Mouse (Mus musculus) heart, postnatal 25 days (tissue): ENCODE data around the gene Phactr4. TPM values are rescaled to one million over a fixed set of nuclear protein-coding genes. Genes with fewer than 3 reads are reported as not detected.

ENCODE experiments used
- DNase-seq: peaks from one replicate; pipeline ENCODE4 v3.0.0; 2022; ENCODE audit warnings: low spot score
- intact Hi-C: fragments of 180-260 bp; cut with DNase I; formaldehyde crosslinking; loops from one replicate; pipeline ENCODE4 v1.15.1; 2025
- total RNA-seq, 2 experiments: library from RNA; stranded (reverse); gene quantifications; 2 replicates each; pipeline ENCODE4 v1.2.3; 2021

Gene Phactr4
- total RNA-seq, 2 experiments from 2014 or later = 23.2 to 23.4 TPM

DNA sequence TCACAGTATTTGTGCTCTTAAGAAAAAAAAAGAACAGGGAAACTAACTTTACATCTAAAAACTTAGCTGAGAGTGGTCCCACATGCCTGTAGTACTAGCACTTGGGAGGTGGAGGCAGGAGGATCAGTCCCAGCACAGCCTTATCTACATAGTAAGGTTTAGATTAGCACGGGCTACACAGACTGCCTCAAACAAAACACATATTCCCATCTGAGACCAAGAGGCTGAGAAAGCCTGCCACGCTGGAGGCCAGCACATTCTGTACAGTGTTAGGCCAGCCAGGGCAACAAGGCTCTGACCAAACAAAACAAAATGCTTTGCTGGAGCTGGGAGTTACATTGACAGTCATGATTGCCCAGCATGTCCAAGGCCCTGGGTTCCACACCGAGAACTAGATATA lies 38.8 kb downstream of the Phactr4 start:
- intact Hi-C loops = no loop called here
- DNase-seq = peak; percentile 20

DNA sequence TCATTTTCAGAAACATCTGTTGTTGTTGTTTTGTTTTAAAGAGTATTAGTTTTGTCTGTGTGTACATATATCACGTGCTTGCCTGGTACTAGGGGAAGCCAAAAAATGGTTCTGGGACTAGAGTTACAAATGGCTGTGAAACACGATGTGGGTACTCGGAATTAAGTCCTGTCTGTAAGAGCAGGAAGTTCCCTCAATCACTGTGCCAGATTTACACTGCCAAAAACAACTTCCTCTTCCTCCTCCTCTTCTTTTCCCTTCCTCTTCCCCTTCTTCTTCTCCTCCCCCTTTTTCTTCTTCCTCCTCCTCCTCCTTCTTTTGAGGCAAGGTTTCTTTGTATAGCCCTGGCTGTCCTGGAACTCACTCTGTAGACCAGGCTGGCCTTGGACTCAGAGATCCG lies 40.0 kb downstream of the Phactr4 start:
- no peak for DNase-seq
- intact Hi-C loops = no loop called here

DNA sequence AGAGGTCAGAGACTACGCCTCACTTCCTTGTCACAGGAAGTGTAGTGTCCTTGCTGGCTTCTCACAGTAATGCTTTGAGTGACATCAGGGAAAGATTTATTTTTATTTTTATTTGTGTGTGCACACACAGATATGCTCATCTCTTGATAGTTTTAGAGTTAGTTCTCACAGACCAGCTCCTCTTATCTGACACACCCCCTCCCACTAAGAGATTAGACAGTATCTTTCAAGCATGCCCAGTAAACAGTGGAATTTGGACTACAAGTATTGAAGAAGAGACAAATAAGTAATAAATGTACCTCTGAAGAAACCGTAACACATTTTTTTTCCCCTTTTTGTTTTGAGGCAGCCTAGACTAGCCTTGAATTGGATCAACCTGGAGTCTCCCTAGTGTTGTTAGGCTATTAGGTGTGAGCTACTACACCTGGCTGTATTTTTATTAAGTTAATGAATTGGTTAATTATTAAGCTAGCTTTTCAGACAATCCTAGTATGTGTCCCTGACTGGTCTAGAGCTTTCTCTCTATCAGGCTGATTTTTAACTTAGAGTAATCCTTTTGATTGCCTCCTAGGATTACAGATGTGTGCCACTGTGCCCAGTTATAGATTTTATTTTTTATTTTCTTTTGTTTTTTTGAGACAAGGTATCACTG lies 41.2 kb downstream of the Phactr4 start:
- no peak for DNase-seq
- intact Hi-C loops = no loop called here

DNA sequence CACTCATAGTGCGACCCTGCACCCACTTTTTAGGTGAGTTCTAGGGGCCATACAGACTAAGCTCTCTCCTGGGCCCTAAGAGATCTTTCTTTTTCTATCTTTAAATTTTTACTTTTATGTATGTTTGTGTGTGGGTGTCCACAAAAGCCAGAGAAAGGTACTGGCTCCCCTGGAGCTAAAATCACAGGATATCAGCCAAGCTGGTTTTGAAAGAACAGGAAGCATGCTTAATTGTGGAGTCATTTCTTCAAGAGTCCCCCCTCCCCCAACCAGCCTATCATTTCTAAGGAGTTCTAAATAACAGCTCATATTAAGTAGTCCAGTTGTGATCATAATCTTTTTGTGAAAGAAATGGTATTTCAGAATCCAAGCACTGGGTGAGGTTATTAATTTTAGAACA lies 48.5 kb downstream of the Phactr4 start:
- no peak for DNase-seq
- intact Hi-C loops = loop anchor here (2.0 kb wide), 1 partner anchor 17 kb away; no protein-coding TSS in a partner anchor

DNA sequence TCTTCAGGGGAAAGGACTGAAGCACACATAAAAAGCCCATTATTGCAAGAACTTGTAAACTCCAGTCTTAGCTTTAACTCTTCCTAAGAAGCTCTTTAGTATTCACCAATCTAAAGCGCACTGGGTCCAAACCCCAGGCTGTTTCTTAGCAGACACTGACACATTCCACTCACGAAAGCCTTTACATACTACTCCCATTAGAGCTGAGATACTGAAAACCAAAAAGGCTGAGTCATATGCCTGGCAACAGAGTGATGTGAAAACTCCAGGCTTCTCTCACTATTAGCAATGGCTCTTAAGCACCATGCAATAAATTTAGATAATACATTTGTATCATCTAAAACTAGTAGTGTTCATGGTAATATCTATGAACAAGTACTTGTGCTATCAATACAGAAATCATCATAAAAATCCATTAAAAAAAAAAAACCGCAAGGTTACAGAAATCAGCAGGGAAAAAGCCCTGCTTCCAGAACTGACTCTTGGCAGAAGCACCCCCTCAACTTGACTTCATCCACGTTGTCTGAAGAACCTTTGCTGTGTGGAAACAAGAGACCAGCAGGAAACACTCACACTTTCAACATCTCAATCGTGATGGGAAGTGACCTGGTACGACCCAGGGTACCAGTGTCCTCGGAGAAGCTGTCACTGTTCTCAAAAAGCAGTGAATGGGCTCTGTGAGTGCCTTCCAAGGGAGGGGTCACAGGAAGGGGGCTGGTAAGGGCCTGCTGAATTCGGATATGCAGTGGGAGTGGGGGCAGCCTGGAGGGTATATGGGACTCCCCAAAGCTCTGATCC lies 52.1 kb downstream of the Phactr4 start:
- DNase-seq = no peak
- intact Hi-C loops = no loop called here

DNA sequence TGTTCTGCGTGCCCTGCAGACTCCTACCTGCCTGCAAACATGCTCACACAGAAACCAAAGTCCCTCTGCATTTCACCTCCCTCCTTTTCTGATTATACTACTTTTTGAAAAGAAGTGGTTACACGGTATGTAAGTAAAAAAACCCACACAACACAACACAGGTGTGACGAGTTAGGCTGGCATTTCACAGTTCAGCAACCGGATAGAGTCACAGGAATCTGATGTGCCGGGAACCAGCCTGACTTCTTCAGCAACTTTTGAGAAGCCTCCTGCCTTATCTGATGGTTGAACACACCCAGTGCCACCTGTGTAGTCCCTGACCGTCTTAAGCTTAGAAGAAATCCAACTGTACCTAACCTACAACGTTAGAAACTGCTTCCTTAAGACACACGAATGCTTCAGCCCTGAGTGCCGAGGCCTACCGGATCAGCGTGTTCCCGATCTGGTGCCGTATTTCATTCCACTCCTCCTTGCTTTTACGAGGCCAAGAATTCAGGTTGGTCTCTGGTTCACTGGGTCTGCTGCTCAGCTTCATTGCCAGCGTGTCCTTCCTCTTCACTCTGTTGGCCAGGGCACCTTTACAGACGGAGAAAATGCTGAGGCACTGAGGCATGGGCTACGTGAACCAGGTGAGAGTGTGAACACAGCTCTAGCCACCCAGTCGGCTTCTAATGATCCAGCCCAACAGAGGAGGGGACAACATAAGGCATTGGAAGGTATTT lies 54.6 kb downstream of the Phactr4 start:
- intact Hi-C loops = no loop called here

DNA sequence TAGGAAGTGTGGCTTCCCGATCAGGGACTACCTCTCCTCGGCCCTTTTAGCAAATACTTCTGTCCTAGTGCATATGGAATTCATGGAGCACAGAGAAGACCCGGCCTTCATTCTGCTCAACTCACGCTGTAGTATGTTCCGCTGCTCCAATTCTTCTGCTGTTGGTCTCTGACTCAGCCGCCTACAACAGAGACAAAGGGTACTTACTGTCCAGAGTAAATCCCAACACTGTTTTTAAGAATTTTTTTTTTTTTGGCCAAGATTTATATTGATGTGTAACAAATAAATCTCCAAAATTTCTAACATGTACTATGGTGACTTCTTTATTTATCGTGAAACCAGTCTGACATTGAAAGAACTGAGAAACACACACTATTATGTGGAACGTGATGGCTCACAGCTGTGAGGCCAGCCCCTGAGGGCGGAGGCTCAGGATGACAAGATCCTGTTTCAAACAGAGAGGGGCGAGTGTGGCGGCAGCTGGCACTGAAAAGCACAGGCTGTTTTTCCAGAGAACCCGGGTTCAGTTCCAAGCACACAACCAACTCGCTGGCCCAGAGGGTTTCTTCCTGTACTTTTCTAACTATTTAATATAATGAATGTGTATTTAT lies 56.7 kb downstream of the Phactr4 start:
- intact Hi-C loops = no loop called here

More for the DNA sequence above, 54.6 kb downstream of the Phactr4 start:
- no peak for DNase-seq

DNA sequence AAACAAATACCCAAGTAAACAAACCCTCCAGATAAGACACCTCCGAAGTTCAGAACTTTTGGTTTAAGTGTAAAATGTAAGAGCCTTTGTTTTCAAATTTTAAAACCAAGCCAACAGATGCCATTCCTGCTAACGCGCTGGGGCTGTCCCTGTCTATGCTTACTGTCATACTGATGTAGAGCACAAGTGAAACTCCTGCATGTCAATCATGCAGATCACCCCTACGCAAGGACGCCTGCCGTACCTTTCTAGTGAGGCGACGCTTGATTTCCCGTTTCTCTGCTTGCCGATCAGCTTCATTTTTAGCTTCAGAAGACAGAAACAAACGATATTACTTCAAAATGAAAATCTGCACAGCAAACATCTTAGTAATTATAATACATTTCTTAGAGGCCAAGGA lies 58.8 kb downstream of the Phactr4 start:
- intact Hi-C loops = no loop called here
- DNase-seq = no peak

More for the DNA sequence above, 56.7 kb downstream of the Phactr4 start:
- no peak for DNase-seq

DNA sequence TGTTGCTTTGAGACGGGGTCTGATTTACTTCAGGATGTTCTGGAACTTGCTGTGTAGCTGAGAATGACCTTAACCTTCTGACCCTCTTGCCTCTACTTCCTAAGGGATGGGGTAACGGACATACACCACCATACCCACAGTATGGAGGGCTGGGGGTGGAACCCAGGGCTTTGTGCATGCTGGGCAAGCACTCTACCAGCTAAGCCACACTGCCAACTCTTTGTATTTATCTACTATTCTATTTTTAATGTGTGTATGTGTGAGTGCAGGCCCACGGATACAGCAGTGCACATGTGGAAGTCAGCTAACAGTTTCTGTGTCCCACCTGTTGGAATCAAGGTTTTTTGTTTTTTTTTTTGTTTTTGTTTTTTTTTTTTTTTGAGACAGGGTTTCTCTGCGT lies 62.8 kb downstream of the Phactr4 start:
- intact Hi-C loops = loop anchor here (5.0 kb wide), 1 partner anchor 148 kb away; no protein-coding TSS in a partner anchor
- no peak for DNase-seq

DNA sequence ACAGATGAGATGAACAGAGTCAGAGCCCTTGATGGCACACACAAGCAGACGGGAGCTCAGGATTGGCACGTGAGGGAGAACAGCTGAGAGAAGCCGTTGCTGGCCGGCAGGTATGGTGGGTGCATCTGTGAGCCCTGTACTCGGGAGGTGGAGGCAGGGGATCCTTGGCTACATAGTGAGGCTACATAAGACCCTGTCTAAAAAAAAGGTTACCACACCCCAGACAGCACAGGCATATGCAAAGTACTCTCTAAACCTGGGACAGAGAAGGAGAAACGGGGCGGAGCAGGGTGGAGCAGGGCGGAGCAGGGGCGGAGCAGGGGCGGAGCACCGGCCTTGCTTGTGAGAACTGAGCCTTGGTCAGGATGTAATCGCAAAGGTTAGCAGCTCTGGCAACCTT lies 66.1 kb downstream of the Phactr4 start:
- DNase-seq = no peak
- intact Hi-C loops = loop anchor here (2.0 to 5.0 kb wide), 2 partner anchors 19 to 151 kb away; no protein-coding TSS in a partner anchor

DNA sequence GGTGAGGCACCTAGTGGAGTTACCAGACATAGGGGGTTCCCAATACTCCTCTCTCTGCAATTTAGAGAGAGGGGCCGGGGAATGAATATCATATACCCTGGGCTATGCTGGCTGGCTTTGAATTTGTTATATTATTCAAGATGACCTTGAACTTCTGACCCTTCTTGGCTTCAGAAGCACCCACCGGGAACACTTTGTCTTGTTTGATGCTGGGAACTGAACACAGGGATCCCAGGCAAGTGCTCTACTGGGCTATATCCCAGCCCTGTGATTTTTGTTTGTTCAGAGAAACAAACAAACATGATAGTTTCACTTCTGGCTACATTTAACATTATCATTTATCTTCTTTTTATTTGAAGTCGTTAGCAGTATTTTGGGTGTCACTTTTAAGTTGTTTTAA lies 66.9 kb downstream of the Phactr4 start:
- intact Hi-C loops = loop anchor here (5.0 kb wide), 1 partner anchor 152 kb away; no protein-coding TSS in a partner anchor

DNA sequence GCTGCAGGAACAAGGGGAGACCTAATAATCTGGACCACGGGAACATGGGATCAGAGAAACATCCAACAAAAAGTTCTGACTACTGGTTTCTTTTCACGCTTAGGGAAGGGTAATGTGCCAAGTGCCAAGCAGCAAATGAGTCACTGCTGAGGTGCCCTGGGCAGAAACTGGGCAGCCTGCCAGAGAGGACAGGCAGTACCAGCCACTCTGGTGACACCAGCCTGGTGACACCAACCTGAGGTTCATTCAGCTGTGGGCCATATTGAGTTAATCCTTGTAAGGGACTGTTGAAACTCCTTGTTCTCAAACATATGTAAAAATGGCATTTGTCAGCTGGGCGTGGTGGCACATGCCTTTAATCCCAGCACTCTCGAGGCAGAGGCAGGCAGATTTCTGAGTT lies 67.7 kb downstream of the Phactr4 start:
- no peak for DNase-seq
- intact Hi-C loops = loop anchor here (5.0 kb wide), 1 partner anchor 58 kb away; no protein-coding TSS in a partner anchor

More for the DNA sequence above, 66.9 kb downstream of the Phactr4 start:
- no peak for DNase-seq

DNA sequence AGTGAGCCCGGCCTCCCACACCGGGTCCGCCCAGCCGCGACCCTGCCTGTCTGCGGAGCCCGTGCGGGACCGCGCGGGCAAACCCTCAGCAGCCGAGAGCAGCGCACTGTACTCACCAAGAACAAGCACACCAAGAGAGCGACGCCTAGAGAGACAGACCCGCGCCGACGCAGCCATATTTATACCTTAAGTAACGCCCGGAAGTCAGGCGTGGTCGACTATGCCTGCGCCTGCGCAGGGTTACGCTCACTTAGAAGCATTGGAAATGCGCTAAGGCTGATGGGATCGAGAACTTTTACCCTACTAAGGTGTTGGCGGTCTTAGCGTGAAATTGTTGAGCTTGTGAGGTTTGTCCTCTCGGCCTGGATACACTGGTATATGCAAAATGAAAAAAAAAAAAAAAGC lies 68.8 kb downstream of the Phactr4 start, which contains the start of gene Rcc1:
TSS of gene Rcc1 (minus strand) at position 125 of the 405 bp plus-strand sequence.
- peak; percentile 87 for DNase-seq
- intact Hi-C loops = loop anchor here (5.0 kb wide), 1 partner anchor 59 kb away; no protein-coding TSS in a partner anchor

DNA sequence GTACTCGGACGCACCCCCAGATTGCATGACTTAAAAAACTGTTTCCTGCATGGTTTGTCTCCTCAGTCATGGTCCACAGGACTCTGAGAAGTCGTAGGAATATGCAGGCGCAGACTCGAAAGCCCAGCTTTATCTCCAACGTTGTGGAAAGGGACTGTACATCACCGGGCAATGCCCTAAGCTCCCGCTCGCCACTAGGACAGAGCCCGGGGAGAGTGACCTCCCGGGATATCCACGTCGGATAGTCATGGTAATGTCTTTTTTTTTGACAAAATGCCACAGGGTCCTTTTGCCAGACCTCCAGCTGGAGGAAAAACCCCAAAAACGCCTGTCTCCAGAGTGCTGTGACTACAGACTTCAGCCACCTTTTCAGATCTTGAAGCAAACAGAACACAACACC lies 69.5 kb downstream of the Phactr4 start:
- no peak for DNase-seq
- intact Hi-C loops = loop anchor here (5.0 kb wide), 1 partner anchor 60 kb away; no protein-coding TSS in a partner anchor

DNA sequence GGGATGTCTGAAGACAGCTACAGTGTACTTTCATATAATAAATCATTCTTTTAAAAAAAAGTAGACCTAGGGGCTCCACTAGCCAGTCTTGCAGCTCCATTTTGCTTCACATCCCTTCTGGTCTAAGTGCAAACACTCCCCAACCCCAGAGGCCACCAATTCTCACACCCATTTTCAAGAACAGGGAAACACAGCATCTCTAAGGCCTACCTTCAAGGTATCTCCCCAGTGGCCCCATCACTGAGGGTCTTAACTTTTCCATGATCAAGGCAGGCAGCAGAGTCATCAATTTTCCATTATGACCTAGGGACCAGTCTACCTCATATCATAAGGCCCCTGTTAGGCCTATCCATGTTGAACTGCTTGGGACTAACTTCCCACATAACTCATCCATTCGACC lies 70.9 kb downstream of the Phactr4 start:
- intact Hi-C loops = loop anchor here (5.0 kb wide), 1 partner anchor 61 kb away; no protein-coding TSS in a partner anchor
- DNase-seq = no peak

DNA sequence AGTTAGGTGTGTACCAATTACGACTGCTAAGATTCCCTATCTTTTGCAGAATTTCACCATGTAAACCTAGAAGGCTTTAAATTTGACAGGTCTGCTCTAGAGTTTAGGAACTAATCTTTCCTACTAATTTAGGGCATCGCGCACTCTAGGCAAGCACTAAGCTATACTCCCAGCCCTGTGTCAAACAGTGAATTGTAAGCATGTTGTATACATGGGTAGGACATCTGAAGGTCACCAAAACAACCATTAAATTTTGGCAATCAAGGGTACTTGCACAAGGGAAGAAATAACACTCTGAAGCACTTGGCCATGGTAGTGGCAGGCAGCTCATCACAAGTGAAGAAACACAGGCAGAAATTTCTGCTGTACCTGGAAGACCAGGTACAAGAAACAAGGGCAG lies 71.4 kb downstream of the Phactr4 start:
- intact Hi-C loops = loop anchor here (5.0 kb wide), 1 partner anchor 61 kb away; no protein-coding TSS in a partner anchor
- no peak for DNase-seq

DNA sequence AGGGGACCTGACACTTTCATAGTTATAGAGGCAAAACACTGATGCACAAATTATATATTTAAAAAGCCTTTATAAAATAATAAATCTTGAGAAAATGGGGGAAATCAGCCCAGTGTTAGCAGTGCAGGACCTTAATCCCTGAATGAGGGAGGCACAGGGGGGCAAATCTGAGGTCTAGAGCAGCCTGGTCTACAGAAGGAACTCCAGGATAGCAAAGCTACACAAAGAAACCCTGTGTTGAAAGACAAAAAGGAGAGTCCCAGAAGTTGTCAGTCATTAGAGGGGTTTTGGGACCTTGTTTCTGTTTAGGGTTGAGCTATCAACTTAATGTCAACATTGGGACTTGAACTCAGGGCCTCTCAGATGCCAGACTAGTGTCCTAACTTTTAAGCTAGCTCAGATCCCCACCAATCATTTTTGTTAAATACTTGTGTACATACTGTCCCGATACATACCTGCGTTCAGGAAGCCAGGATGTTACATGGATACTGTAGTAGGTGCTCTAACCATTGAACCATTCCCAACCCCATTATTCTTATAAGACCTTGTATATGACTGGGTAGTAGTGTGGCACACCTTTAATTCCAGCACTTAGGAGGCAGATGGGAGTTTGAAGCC lies 72.1 kb downstream of the Phactr4 start:
- DNase-seq = no peak
- intact Hi-C loops = loop anchor here (5.0 kb wide), 1 partner anchor 62 kb away; no protein-coding TSS in a partner anchor

DNA sequence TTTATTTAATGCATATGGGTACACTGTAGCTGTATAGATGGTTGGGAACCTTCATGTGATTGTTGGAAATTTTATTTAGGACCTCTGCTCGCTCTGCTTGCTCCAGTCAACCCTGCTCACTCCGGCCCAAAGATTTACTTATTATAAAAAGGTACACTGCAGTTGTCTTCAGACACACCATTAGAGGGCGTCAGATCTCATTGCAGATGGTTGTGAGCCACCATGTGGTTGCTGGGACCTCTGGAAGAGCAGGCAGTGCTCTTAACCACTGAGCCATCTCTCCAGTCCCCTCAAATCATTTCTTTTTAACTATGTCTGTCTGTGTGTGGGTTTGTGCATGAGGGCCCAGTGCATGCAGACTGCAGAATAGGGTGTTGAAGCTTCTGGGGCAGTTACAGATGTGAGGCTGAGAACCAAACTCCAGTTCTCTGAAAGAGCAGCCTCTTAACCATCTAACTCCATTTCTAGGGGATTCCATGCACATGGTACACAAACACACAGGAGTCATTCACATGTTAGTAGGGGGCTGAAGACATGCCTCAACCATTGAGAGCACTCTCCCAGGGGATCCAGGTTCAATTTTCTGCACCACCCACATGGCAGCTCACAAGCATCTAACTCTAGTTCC lies 72.7 kb downstream of the Phactr4 start:
- no peak for DNase-seq
- intact Hi-C loops = loop anchor here (5.0 kb wide), 3 partner anchors 63 to 163 kb away; partner anchors contain the start of genes Sesn2 and Ythdf2

DNA sequence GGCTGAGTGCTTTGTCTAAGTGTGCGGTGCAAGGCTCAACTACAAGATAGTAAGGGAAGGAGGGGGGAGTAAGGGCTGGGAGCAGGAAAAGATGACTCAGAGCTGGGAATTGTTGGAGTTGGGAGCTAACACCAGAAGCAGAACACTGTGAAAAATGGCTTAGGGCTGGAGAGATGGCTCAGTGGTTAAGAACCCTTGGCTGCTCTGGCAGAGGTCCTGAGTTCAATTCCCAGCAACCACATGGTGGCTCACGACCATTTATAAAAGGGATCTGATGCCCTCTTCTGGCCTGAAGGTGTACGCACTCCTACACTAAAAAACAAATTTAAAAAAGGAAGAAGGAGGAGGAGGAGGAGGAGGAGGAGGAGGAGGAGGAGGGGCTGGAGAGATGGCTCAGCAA lies 75.6 kb downstream of the Phactr4 start:
- no peak for DNase-seq
- intact Hi-C loops = loop anchor here (5.0 kb wide), 2 partner anchors 134 to 166 kb away; partner anchors contain the start of genes Sesn2 and Ythdf2
